Mouse (Mus musculus) brain, adult 2 months (tissue): ENCODE data around the gene Osbp2.

Experiments used
- DNase-seq: peaks from one replicate; pipeline ENCODE4 v3.0.0; 2011; ENCODE audit warnings: low read depth, low spot score

The Osbp2 gene

GRCm38 (mm10) chr11:3707057-3707456 lies 156.6 kb downstream of the Osbp2 start:
- no peak for DNase-seq

- DNase-seq, result no peak
These were observed 159.3 kb downstream of the Osbp2 start for GRCm38 (mm10) chr11:3704404-3704803.

- DNase-seq, result no peak
These were observed 160.4 kb downstream of the Osbp2 start for GRCm38 (mm10) chr11:3703089-3703992.

- peak; percentile 44 for DNase-seq
These were observed 166.3 kb downstream of the Osbp2 start for GRCm38 (mm10) chr11:3697441-3697840.

- no peak for DNase-seq
These were observed 167.6 kb downstream of the Osbp2 start for GRCm38 (mm10) chr11:3696086-3696616.

- DNase-seq, result no peak
These were observed 172.0 kb downstream of the Osbp2 start for GRCm38 (mm10) chr11:3691746-3692145.

- peak; percentile 61 for DNase-seq
These were observed 176.8 kb downstream of the Osbp2 start for GRCm38 (mm10) chr11:3686885-3687284.

- DNase-seq, result no peak
These were observed 177.4 kb downstream of the Osbp2 start for GRCm38 (mm10) chr11:3686318-3686717.

GRCm38 (mm10) chr11:3685431-3685830 lies 178.3 kb downstream of the Osbp2 start:
- no peak for DNase-seq

GRCm38 (mm10) chr11:3684723-3685430 lies 178.8 kb downstream of the Osbp2 start:
- no peak for DNase-seq

- DNase-seq, result no peak
These were observed 179.5 kb downstream of the Osbp2 start for GRCm38 (mm10) chr11:3684232-3684631.

- DNase-seq, result no peak
These were observed 180.0 kb downstream of the Osbp2 start for GRCm38 (mm10) chr11:3683696-3684095.

GRCm38 (mm10) chr11:3679771-3680170 lies 183.9 kb downstream of the Osbp2 start:
- no peak for DNase-seq

GRCm38 (mm10) chr11:3677204-3677603 lies 186.5 kb downstream of the Osbp2 start:
- DNase-seq, result no peak

- no peak for DNase-seq
These were observed 187.3 kb downstream of the Osbp2 start for GRCm38 (mm10) chr11:3676423-3676822.

- no peak for DNase-seq
These were observed 189.2 kb downstream of the Osbp2 start for GRCm38 (mm10) chr11:3674545-3674944.

- DNase-seq, result no peak
These were observed 192.6 kb downstream of the Osbp2 start for GRCm38 (mm10) chr11:3671000-3671628.

GRCm38 (mm10) chr11:3669849-3670248 lies 193.9 kb downstream of the Osbp2 start:
- no peak for DNase-seq

- no peak for DNase-seq
These were observed 194.9 kb downstream of the Osbp2 start for GRCm38 (mm10) chr11:3668768-3669167.

GRCm38 (mm10) chr11:3667506-3667905 lies 196.2 kb downstream of the Osbp2 start:
- DNase-seq, result no peak

GRCm38 (mm10) chr11:3661964-3662363 lies 201.7 kb downstream of the Osbp2 start:
- DNase-seq, result no peak
